In genomic region chr3:115816328-115817160, GRCm38 (mm10) we compare ENCODE assay signal across 9 mouse cellular contexts.
DNase-seq lines count a peak whose midpoint lies in the region; ATAC-seq and TF ChIP-seq lines count a peak whose summit lies in the region.
"Had no signal": no experiment of that assay in that cellular context is flagged by ENCODE, and none has a peak within 500 bp of the region (broad histone marks: within the 10 kb centered on the region; RNA-seq: fewer than 3 reads in every experiment).

No protein-coding gene starts in this region.

- peak overlapping the region; percentile 90 for H3K27ac ChIP-seq in heart, embryonic 13.5 days (replicated peaks)
- peak overlapping the region; percentile 88 for H3K27ac ChIP-seq in lung, postnatal 0 days (ENCODE audit: low read length)
- H3K27ac ChIP-seq in heart, embryonic 14.5 days (replicated peaks in 1 of 2; ENCODE audit: control insufficient read depth in 1 of 2, insufficient read depth in 1 of 2, low read depth in 2 of 2, low read length in 2 of 2): peak overlapping the region in 1 of 2 experiments; percentile 91; a peak in 3 of 4 replicates
- H3K27ac ChIP-seq: hindbrain, embryonic 14.5 days had no signal

- H3K9me3 ChIP-seq in heart, embryonic 13.5 days: no peaks in the 10 kb centered on the region
- H3K9me3 ChIP-seq in lung, postnatal 0 days (ENCODE audit: low read length): no peaks in the 10 kb centered on the region
- no peaks in the 10 kb centered on the region for H3K9me3 ChIP-seq in heart, embryonic 14.5 days (ENCODE audit: control insufficient read depth, low read length)
- H3K9me3 ChIP-seq: limb, embryonic 12.5 days had no signal

- no peaks in the 10 kb centered on the region for H3K36me3 ChIP-seq in heart, embryonic 13.5 days
- H3K36me3 ChIP-seq in lung, postnatal 0 days (ENCODE audit: insufficient read depth, low read length): no peaks in the 10 kb centered on the region
- H3K36me3 ChIP-seq in heart, embryonic 14.5 days (ENCODE audit: control insufficient read depth, insufficient read depth, low read length): no peaks in the 10 kb centered on the region
- H3K36me3 ChIP-seq: limb, embryonic 12.5 days had no signal

- H3K4me2 ChIP-seq in heart, embryonic 13.5 days: no peak overlapping the region
- peak overlapping the region; percentile 35; the same call in 1 of the 2 replicates for H3K4me2 ChIP-seq in lung, postnatal 0 days (replicated peaks; ENCODE audit: low read depth, low read length)
- peak overlapping the region; percentile 41; the same call in 1 of the 2 replicates for H3K4me2 ChIP-seq in heart, embryonic 14.5 days (ENCODE audit: low read length)
- H3K4me2 ChIP-seq: hindbrain, embryonic 14.5 days; limb, embryonic 12.5 days had no signal

- no peak for TF ChIP-seq CTCF in lung, postnatal 0 days (IDR thresholded peaks at IDR 0.05)

- intact Hi-C loops in heart, postnatal 25 days (cut with DNase I): no loop called here

- no peak for TF ChIP-seq EP300 in lung, postnatal 0 days (IDR thresholded peaks at IDR 0.05)

- H3K4me3 ChIP-seq in heart, embryonic 13.5 days: no peak overlapping the region
- no peak overlapping the region for H3K4me3 ChIP-seq in lung, postnatal 0 days (ENCODE audit: low read depth, low read length)
- no peak overlapping the region for H3K4me3 ChIP-seq in heart, embryonic 14.5 days (ENCODE audit: control insufficient read depth in 1 of 2, insufficient read depth in 1 of 2, low read depth in 1 of 2, low read length in 2 of 2)
- H3K4me3 ChIP-seq: limb, embryonic 12.5 days had no signal

- DNase-seq in heart, postnatal 25 days (ENCODE audit: low spot score): no peak
- no peak for DNase-seq in lung, postnatal 0 days (ENCODE audit: low spot score)
- DNase-seq in lung, adult 18-20 months: no peak
- DNase-seq in right cerebral cortex, postnatal 36 days (ENCODE audit: low spot score in 2 of 2): no peak

- no peaks in the 10 kb centered on the region for H3K27me3 ChIP-seq in heart, embryonic 13.5 days (replicated peaks)
- H3K27me3 ChIP-seq in lung, postnatal 0 days (replicated peaks; ENCODE audit: insufficient read depth, low read length): no peaks in the 10 kb centered on the region
- no peaks in the 10 kb centered on the region for H3K27me3 ChIP-seq in heart, embryonic 14.5 days (ENCODE audit: control insufficient read depth, insufficient read depth, low read length)
- H3K27me3 ChIP-seq: limb, embryonic 12.5 days had no signal

- H3K9ac ChIP-seq in heart, embryonic 13.5 days: no peak overlapping the region
- H3K9ac ChIP-seq in lung, postnatal 0 days (replicated peaks; ENCODE audit: low read depth): no peak overlapping the region
- no peak overlapping the region for H3K9ac ChIP-seq in heart, embryonic 14.5 days (ENCODE audit: low read length)
- H3K9ac ChIP-seq: hindbrain, embryonic 14.5 days; limb, embryonic 12.5 days had no signal

- 55% methylated on average over 6 of the region's 6 CpGs for WGBS in heart, embryonic 13.5 days
- WGBS in lung, postnatal 0 days: 76% methylated on average over 6 of the region's 6 CpGs
- 58% methylated on average over 6 of the region's 6 CpGs for whole genome bisulfite sequencing in heart, embryonic 14.5 days

- no peak for ATAC-seq in heart, embryonic 13.5 days (ENCODE audit: extremely low read depth, insufficient number of reproducible peaks, low FRiP score, low TSS enrichment)
- no peak for ATAC-seq in lung, postnatal 0 days
- no peak for ATAC-seq in heart, embryonic 14.5 days (ENCODE audit: insufficient number of reproducible peaks, insufficient read depth, low FRiP score, low read depth)
- ATAC-seq in megakaryocyte progenitor cell, adult 5-6 weeks (replicated peaks; ENCODE audit: poor library complexity): peak; percentile 4

- H3K4me1 ChIP-seq in heart, embryonic 13.5 days: peaks cover 64% of the 10 kb centered on the region
- H3K4me1 ChIP-seq in lung, postnatal 0 days (ENCODE audit: insufficient read depth, low read depth, low read length): peaks cover 6% of the 10 kb centered on the region; the same call in 1 of the 2 replicates
- peaks cover 31 to 62% of the 10 kb centered on the region in 2 experiments for H3K4me1 ChIP-seq in heart, embryonic 14.5 days (ENCODE audit: control insufficient read depth in 2 of 2, insufficient read depth in 2 of 2, low read length in 2 of 2)
